Mouse (Mus musculus) liver, embryonic 14.5 days (tissue): ENCODE data around the gene Rabgap1l. TPM values are rescaled to one million over a fixed set of nuclear protein-coding genes. Genes with fewer than 3 reads are reported as not detected.

Source experiments
- ATAC-seq: fragments of 200-750 bp; cut with Nextera tagmentation; 2 replicates; pipeline ENCODE4 v1.8.0; 2017; ENCODE audit warnings: moderate number of reproducible peaks, mild to moderate bottlenecking, moderate library complexity; ENCODE audit not compliant: insufficient read depth
- DNase-seq, 3 experiments: peaks; one replicate each; pipeline ENCODE4 v3.0.0-alpha.2; 2012 to 2013; ENCODE audit warnings: low read depth in 3 of 3, low spot score in 3 of 3
- H3K27ac ChIP-seq: fragments of 300-500 bp; sonication (generic); 2 replicates; pipeline ENCODE4 v1.5.1; 2014; ENCODE audit warnings: moderate library complexity, mild to moderate bottlenecking, control low read depth, inconsistent platforms
- H3K27me3 ChIP-seq: fragments of 300-500 bp; sonication (generic); 2 replicates; pipeline ENCODE4 v1.6.1; 2014; ENCODE audit warnings: mild to moderate bottlenecking, low read length, moderate library complexity; ENCODE audit not compliant: control insufficient read depth, insufficient read depth
- H3K36me3 ChIP-seq: fragments of 300-500 bp; sonication (generic); replicated peaks from 2 replicates; pipeline ENCODE4 v1.6.1; 2014; ENCODE audit warnings: low read depth; ENCODE audit not compliant: control insufficient read depth, insufficient read depth
- H3K4me1 ChIP-seq, 2 experiments: fragments of 200-500 bp in 1 of 2; fragments of 300-500 bp in 1 of 2; sonication (generic) in 1 of 2; replicated peaks; 2 replicates each; pipeline ENCODE4 v1.6.1; 2012 to 2014; ENCODE audit warnings: antibody characterized with exemption in 1 of 2, inconsistent platforms in 1 of 2, low read length in 1 of 2; ENCODE audit not compliant: control insufficient read depth in 2 of 2, insufficient read depth in 2 of 2
- H3K4me2 ChIP-seq: fragments of 300-500 bp; sonication (generic); 2 replicates; pipeline ENCODE4 v1.6.1; 2014; ENCODE audit warnings: low read depth, mild to moderate bottlenecking, control low read depth, moderate library complexity
- H3K4me3 ChIP-seq, 2 experiments: fragments of 200-500 bp in 1 of 2; fragments of 300-500 bp in 1 of 2; sonication (generic) in 1 of 2; 2 replicates each; pipeline ENCODE4 v1.5.1; 2012 to 2014; ENCODE audit warnings: low read depth in 2 of 2, low read length in 2 of 2, mild to moderate bottlenecking in 2 of 2, control low read depth in 1 of 2, inconsistent platforms in 1 of 2, moderate library complexity in 1 of 2; ENCODE audit not compliant: insufficient read depth in 1 of 2
- H3K9ac ChIP-seq: fragments of 300-500 bp; sonication (generic); replicated peaks from 2 replicates; pipeline ENCODE4 v1.6.1; 2014; ENCODE audit warnings: mild to moderate bottlenecking, control low read depth, moderate library complexity
- H3K9me3 ChIP-seq: fragments of 300-500 bp; sonication (generic); 2 replicates; pipeline ENCODE4 v1.6.1; 2016; ENCODE audit warnings: low read length, mixed read lengths; ENCODE audit not compliant: control insufficient read depth
- CTCF ChIP-seq: IDR thresholded peaks from 2 replicates; pipeline ENCODE4 v1.5.1; 2016; ENCODE audit warnings: antibody characterized with exemption, low read depth, control low read depth
- EP300 ChIP-seq: IDR thresholded peaks from 2 replicates; pipeline ENCODE4 v1.6.1; 2016; ENCODE audit warnings: antibody characterized with exemption, low read depth
- WGBS: fragments of 180-500 bp; shearing (Covaris S2); extraction: QIAGEN DNeasy Blood & Tissue Kit; methylation state at CpG from one replicate; pipeline ENCODE4 v1.1.7; 2014; ENCODE audit not compliant: insufficient replicate concordance; 5-methylcytosine and 5-hydroxymethylcytosine counted together
- polyA plus RNA-seq, 2 experiments: library from polyadenylated mRNA; depleted of rRNA in 1 of 2; stranded (reverse) in 1 of 2; unstranded in 1 of 2; fragments of >200 nt; fragmentation: Nextera tagmentation in 1 of 2; extraction: Ambion mirVana in 1 of 2; gene quantifications; 2 replicates each; pipeline versions ENCODE4 v1.2.1 to v1.2.3; 2012 to 2014

Rabgap1l gene
- polyA plus RNA-seq, 2 experiments: 18.7 to 27.5 TPM

DNA sequence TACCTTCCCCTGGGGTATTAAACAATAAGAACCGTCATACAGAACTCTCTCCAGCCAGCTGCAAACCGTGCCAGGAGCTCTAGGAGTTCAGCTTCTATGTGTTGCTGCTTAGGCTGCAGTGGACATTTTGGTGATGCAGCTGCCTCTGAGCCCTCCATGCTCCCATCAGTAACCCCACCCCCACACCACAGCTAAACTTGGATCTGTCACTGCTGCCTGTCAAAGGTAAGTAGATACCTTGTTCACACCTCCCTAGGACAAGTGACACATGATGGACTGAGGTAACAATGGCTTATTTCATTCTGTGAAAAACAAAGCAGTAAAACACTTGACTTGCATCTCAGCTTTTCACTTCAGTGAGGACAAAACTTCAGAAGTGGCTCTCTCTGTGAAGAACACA, 344.3 kb downstream of the Rabgap1l start:
- no peaks in the 10 kb centered on the region for H3K36me3 ChIP-seq
- H3K27me3 ChIP-seq: no peaks in the 10 kb centered on the region
- no peak overlapping the region for H3K4me3 ChIP-seq
- H3K4me2 ChIP-seq: no peak overlapping the region
- H3K9me3 ChIP-seq: no peaks in the 10 kb centered on the region
- no peak overlapping the region for H3K9ac ChIP-seq
- H3K27ac ChIP-seq: no peak overlapping the region
- DNase-seq: no peak
- H3K4me1 ChIP-seq: 0 out of 4 replicates have a peak, but pooled peaks cover 0 to 2% of the 10 kb centered on the region in 2 experiments
- TF ChIP-seq CTCF (no peak), EP300 (no peak)
- WGBS: 69% methylated on average over 2 of the region's 2 CpGs
- no peak for ATAC-seq

DNA sequence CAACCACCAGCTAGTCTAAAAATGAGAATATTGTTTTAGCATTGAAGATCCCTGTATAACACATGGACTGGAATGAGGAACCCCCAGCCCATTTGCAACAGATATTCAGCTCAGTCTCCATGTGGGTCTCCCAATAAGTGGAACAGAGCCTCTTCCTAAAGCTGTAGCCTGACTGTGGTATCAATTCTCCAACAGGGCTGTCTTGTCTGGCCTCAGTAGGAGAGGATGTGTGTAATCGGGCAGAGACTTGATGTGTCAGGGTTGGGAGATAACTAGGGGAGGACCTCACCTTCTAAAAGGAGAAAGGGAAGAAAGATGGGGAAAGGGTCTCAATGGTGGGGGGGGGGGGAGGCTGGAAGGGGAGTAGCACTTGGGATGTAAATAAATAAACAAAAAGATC, 346.2 kb downstream of the Rabgap1l start:
- Histone ChIP-seq H3K9ac (no peak overlapping the region), H3K27me3 (no peaks in the 10 kb centered on the region), H3K27ac (no peak overlapping the region), H3K36me3 (no peaks in the 10 kb centered on the region), H3K9me3 (no peaks in the 10 kb centered on the region), H3K4me3 (no peak overlapping the region), H3K4me2 (no peak overlapping the region), H3K4me1 (0 out of 4 replicates have a peak, but pooled peaks cover 0 to 2% of the 10 kb centered on the region in 2 experiments)
- WGBS: 50% methylated on average over 1 of the region's 1 CpGs
- DNase-seq (no peak), ATAC-seq (peak; percentile 35; the same call in 1 of the 2 replicates)
- TF ChIP-seq EP300 (no peak), CTCF (no peak)

- TF ChIP-seq EP300 (no peak), CTCF (no peak)
- no peaks in the 10 kb centered on the region for H3K4me1 ChIP-seq
- no peak overlapping the region for H3K9ac ChIP-seq
- 0 out of 2 replicates have a peak, but pooled peaks have one; percentile 18 for ATAC-seq
- 70% methylated on average over 1 of the region's 1 CpGs for WGBS
- no peaks in the 10 kb centered on the region for H3K9me3 ChIP-seq
- H3K4me3 ChIP-seq: no peak overlapping the region
- no peaks in the 10 kb centered on the region for H3K36me3 ChIP-seq
- no peaks in the 10 kb centered on the region for H3K27me3 ChIP-seq
- no peak overlapping the region for H3K27ac ChIP-seq
- no peak overlapping the region for H3K4me2 ChIP-seq
- no peak for DNase-seq
These were observed 349.5 kb downstream of the Rabgap1l start for GRCm38 (mm10) chr1:160443506-160443905.

DNA sequence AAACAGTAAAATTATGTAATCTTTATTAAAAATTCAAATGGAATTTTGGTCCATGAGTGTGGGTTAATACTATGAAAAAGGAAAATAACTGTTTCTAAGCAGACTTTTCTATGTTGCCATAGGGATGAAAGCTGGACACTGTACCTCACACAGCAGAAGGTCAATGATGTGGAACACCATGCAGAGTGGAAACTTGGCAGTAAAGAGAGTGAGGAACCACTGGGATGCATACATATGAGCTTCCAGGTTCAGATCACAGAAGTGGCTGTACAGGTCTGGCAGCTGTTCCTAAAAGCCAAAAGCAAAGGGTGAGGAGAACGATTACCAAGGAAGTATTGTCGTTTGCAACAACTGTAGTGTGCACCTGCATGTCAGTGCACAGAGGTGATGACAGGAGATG, 351.3 kb downstream of the Rabgap1l start:
- WGBS: 67% methylated on average over 2 of the region's 2 CpGs
- Histone ChIP-seq H3K27ac (no peak overlapping the region), H3K36me3 (no peaks in the 10 kb centered on the region), H3K4me3 (no peak overlapping the region), H3K27me3 (no peaks in the 10 kb centered on the region), H3K4me2 (no peak overlapping the region), H3K9ac (no peak overlapping the region), H3K4me1 (no peaks in the 10 kb centered on the region), H3K9me3 (no peaks in the 10 kb centered on the region)
- DNase-seq (no peak), ATAC-seq (no peak)
- no peak for TF ChIP-seq EP300

DNA sequence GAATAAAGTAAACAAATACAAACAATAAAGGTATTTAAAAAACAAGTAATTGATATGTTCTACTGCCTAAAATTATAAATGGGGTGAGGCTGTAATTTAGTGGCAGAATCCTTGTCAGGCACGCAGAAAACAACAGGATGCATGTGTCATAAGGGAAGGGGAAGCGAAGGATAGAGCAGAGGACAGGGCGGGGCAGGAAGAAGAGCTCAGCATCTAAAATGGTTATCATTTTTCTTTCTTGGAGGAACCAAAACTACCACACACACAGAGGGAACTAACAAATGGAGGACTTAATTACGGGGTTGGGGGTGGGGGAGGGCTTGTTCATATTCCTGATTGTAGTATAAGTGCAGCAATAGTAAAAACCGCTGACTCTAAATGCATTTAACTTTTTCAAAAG, 351.9 kb downstream of the Rabgap1l start:
- 55% methylated on average over 5 of the region's 5 CpGs for WGBS
- Histone ChIP-seq H3K4me1 (no peaks in the 10 kb centered on the region), H3K9ac (no peak overlapping the region), H3K4me3 (no peak overlapping the region), H3K9me3 (no peaks in the 10 kb centered on the region), H3K4me2 (no peak overlapping the region), H3K36me3 (no peaks in the 10 kb centered on the region), H3K27me3 (no peaks in the 10 kb centered on the region), H3K27ac (no peak overlapping the region)
- DNase-seq (no peak), ATAC-seq (no peak)
- TF ChIP-seq EP300: no peak
- no peak for TF ChIP-seq CTCF
